Mouse (Mus musculus) CD4-positive, CD25-positive, alpha-beta regulatory T cell, adult 4 months (primary cell): Measurements from ENCODE around the gene E030030I06Rik. TPM values are rescaled to one million over a fixed set of nuclear protein-coding genes. Genes with fewer than 3 reads are reported as not detected.
"Not testable (repeated sequence)": the region's sequence is repeated elsewhere in the genome, so short reads cannot be mapped to it uniquely, and the experiment has no call there.

Experiments
- ATAC-seq: one replicate; pipeline ENCODE4 v1.8.0; 2017
- polyA plus RNA-seq, 2 experiments: library from polyadenylated mRNA; unstranded; fragments of 100-300 nt; shearing (Covaris generic); gene quantifications; one replicate each; pipeline ENCODE4 v1.2.1; 2017

E030030I06Rik gene
- 10 to 100 TPM; 21.4 to 30.9 TPM for polyA plus RNA-seq

DNA sequence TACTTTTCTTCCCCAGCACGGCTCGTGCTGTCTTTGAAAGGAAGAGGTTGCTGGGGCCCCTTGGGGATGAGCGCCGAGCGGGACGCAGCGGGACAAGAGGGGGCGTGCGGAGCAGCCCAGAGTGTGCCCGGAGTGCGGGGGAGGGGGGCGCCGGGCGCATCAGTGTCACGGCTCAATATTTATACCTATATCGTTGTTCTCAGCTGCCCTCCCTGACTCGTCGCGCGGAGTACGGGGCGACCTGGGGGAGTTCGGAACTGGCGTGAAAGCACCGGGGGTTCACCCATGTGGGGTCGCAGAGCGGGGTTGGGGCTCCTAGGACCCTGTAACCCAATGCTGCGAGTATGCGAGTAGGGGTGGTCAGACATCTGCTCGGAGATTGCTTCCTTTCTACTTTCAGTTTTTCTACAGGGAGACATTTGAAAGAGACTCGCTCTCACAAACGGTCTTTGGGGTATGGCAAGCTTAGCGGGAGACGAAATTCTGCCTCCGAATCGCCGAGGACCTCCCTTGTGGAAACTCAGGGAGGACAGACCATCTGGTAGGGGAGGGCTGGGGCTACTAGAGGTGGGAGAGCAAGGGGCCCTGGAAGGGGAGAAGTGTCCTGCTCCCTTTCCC lies at the start of gene E030030I06Rik:
E030030I06Rik (minus strand) TSS at position 198 of the 618 bp plus-strand sequence.
- peak; percentile 25 for ATAC-seq

DNA sequence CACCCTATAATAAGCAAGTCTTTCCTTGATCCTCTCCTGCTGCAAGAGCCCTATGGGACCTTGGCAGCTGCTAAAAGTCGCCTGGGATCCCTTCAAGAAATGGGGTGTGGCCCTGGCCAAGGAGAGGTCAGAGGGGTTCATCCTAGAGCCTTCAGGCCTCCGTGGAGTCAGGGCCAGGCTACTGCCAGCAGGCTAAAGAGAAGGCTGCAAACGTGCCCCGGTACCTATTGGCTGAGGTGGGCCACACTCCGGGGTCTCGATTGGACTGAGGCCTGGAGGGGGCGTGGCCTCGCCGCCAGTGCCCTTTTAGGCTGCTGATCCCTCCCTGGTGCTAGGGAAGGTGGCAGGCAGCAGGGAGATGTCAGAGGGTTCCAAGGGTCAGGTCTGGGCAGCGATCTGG lies 42.0 kb upstream of the E030030I06Rik start:
- not testable (repeated sequence) for ATAC-seq

DNA sequence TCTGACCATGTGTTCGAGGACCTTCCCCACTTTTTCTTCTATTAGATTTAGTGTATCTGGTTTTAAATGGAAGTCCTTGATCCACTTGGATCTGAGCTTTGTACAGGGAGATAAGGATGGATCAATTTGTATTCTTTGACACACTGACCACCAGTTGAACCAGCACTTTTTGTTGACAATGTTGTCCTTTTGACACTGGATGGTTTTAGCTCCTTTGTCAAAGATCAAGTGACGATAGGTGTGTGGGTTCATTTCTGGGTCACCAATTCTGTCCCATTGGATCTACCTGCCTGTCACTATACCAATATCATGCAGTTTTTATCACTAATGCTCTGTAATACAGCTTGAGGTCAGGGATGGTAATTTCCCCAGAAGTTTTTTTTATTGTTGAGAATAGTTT lies 27.4 kb upstream of the E030030I06Rik start:
- not testable (repeated sequence) for ATAC-seq

DNA sequence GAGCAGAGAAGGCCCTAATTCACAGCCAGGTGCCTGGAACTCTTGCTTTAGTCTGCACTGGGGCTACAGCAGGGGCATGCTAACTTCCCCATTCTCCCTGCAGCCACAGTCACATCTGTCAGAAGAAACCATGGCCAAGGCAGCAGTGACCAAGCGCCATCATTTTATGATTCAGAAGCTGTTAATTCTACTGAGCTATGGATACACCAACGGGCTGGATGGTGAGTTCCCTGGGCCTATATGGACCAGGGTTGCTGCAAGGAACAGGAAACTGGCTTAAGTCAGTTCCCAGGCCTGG lies 25.1 kb upstream of the E030030I06Rik start:
- not testable (repeated sequence) for ATAC-seq

DNA sequence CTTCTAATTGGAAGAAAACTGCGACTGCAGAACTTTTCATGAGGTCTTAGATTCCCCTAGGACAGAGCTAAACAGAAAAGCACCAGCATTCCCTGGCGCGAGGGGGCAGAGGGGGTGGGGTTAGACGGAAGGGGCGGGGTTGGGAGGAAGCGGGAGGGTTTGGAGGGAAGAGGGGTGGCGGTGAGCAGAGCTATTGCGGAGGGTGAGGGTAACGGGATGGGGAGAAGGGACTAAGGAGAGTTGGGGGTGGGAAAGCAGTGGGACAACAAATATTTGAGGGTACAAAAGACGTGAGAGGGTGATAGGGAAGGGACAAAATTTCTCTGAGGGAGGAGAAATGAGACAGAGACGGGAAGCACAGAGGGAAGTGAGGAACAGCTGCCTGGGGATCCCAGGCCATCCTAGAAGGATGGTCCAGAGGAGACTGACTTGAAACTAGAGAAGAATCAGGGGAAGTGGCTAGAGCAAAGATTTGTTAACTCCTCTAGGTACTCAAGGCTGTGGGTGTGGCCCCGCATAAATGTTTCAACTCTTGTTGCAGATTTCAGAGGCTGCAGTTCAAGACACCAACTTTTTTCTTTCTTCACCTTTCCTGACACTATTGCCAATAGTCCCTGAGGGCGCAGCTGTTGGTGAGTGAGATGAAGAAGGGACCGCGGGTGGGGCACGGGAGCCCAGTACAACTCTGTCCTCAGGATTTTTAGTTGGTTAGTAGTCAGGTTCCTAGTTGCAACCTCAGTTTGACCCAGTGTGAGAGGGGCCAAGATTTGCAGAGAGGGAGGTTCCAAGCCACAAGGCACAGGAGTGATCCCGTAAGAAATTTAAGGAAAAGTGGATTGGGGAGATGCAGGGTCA lies 24.5 kb upstream of the E030030I06Rik start:
- ATAC-seq = not testable (repeated sequence)

DNA sequence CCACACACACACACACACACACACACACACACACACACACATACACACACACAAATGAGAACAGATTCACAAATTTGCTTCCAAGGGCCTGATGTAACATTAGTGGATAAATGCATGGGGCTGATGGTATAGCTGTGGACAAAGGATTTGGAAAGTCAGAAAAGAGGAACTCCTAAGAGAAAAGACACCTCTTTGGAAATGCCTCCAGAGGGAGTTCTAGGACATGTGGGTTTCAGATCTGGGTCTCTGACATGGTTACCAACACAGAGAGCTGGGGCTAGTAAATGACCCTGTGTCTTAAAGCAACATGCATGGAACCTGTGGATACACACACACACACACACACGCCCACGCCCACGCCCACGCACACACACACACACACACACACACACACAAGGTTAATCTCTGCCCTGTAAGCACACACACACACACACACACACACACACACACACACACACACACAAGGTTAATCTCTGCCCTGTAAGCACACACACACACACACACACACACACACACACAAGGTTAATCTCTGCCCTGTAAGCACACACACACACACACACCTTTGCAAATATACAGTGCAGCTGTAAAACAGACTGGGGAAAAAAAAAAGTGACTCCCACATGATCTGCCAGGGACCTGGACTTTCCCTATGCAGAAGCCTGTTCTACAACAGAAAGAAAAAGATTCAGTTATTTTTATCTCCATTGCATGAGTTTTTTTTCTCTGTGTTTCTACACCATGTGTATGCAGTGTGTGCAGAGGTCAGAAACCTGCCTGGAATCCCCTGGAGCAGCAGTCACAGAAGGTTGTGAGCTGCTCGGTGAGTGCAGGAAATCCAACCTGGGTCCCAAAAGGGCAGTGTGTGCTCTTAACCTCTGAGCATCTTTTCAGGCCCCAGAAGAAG lies 23.6 kb upstream of the E030030I06Rik start:
- not testable (repeated sequence) for ATAC-seq

DNA sequence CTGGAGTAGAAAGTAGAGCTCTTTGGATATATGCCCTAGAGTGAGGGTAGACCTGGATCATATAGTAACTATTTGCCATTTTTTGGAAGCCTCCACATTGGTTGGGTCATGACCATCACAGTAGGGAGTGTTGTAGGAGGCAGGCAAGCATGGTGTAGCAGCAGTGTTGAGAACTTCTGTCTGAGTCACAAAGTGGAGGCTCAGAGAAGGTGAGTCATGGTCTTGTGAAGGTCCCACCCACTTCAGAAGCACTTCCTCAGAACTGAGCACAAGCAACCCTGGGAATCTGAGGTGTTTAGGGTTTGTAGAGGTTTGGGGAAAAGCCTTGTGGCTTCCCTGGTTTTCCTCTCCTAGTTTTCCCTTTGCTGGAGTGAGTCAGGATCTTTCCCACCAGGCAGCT lies 20.0 kb upstream of the E030030I06Rik start:
- ATAC-seq = not testable (repeated sequence)

DNA sequence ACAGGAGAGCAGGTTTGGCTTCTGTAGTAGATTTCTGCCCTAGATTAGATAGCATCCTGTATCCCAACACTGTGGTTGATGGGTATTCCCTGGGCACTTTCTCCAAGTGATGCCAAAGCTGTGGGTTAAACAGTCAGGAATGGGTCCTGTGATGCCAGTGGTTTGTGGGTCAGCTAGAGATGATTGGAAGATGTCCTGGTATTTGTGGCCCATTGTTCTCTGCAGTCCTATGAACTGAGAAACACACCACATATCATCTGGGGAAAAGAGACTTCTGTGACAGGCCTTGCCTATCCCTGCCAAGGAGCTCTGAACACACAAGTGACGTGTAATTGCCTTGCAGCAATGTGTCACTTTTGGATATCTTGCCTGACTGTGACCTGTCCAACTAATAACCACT lies 18.0 kb upstream of the E030030I06Rik start:
- ATAC-seq = not testable (repeated sequence)

DNA sequence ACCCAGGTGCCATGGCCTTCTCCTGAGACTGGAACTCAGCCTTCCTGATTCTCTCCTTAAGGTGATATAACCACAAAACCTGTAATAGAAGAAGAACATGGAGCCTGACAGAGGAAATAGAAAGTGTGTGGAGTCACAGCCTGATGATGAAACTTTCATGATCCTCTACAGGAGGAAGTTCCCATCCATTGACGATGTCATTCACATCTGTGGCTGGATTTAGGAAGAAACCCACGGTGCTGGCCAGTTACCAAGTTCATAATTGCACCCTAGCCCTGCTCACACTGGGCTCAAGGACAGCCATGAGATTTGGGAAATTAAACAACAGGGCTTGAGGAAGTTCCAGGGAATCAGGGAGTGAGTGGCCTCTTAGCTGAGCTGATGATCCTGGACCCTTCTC lies 17.0 kb upstream of the E030030I06Rik start:
- ATAC-seq = not testable (repeated sequence)

DNA sequence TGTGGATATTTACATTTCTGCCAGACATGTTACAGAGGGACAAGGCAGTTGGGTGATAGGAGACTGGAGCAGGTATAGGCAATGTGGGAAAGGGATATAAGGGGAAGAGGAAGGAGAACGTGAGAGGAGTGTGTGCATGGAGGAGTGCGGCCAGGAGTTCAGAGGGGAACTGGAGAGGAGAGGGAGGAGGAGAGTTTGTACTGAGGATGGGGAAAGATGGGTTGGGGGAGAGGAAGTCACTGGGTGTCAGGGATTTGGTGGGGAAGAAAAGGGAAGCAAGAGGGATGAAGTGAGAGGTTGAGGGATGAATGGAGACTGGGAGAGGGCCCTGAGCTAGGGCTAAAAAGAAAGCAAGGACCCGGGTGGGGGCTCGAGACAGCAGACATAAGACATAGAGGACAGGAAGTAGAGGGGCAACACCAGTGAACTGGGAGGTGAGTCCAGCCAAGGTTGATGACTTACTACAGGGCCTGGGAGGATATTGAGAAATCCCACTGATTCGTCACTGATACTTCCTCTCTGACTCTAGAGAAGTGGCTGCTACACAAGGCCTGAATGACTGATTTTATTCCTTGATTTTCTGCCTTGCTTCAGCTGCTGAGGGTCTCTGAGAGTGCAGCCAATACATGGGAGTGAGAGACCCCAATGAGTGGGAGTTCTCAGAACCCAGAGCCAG lies 16.4 kb upstream of the E030030I06Rik start:
- ATAC-seq = not testable (repeated sequence)

DNA sequence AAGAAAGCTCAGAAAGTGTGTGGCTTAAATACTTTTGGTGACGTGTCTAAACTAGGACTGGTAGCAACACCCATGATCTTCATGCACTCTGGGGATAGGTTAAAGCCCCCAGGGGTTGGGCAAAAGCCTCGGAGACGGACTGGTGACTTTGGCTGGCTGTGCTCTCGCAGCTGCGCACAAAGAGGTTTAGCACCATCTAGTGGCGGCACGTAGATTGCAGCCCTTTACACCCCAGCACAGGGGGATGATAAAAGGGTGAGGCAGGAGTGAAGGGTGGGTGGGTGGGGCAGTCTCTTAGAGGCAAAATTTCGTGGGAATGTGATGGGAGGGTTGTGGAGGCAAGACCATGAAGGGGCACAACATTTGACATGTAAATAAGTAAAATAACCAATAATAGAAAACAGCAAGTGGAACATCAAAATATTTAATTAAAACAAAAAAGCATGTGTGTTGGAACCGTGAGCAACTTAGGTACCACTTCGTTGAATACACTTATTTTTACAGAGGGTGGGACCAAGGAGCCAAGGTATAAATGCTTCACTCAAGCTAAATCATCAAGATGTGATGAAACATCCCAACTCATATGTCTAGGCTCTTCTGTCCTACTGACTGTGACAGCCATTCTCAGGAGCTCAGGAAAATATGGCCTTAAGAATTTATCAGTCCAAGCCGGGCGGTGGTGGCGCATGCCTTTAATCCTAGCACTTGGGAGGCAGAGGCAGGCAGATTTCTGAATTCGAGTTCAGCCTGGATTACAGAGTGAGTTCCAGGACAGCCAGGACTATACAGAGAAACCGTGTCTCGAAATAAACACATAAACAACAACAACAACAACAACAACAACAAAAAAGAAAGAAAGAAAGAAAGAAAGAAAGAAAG lies 14.9 kb upstream of the E030030I06Rik start:
- peak; percentile 66 for ATAC-seq

DNA sequence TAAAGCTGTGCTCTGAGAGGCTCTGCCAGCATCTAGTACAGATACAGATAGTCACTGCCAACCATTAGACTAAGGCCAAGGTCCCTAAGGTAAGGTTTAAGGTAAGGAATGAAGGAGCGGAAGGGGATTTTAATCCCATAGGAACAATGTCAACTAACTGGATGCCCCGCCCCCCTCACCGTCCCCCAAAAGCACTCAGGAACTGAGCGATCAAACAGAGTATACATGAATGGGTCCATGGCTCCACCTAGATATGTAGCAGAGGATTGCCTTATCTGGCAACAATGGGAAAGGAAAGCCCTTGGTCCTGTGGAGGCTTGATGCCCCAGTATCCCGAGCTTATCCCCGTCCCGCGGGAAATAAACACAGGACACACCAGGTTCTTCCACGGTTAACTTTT lies 14.2 kb upstream of the E030030I06Rik start:
- ATAC-seq = not testable (repeated sequence)

DNA sequence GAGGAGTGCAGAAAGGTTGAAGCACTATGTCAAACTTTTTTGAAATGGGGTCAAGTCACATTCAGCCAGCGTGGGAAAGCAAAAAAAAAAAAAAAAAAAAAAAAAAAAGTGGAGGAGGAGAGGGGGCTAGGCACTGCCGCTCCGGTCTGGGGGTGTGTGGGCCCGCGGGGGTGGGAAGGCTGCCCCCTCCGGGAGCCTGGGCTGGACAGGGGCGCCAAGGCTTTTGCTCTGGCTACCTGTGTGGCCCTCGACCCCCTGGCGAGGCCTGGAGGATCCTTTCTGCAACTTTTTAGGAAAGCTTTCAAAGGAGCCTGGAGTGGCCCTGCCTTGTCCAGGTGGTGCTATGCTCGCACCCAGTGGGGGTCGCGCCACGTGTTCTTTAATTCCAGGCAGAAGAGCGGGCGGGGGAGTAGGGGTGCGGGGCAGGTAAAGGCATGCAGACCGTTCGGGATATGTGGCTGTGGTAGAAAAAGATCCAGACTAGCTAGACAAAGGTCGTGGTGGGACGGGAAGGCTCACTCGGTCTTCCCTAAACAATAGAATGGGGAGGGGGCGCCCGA lies 10.6 kb upstream of the E030030I06Rik start:
- ATAC-seq = no peak

DNA sequence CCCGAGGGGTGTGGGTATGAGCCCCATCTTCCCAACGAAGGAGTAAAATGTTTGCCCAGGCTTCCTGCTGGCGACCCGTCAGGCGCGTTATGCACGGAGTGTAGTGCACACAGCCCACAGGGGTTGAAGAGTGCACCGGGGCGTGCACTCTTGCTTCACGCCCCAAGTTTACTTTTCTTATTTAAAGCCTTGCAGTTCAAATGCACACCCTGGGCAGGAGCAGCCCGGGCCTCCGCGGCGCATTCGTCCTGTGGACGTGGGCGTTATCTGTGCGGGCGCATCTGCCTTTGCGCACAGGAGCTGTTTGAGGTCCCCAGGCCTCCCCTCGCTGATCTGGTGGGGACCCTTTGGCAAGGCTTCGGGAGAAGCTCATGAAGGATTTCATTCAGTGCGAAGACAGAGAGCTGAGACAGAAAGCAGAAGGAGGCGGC lies 10.1 kb upstream of the E030030I06Rik start:
- no peak for ATAC-seq

DNA sequence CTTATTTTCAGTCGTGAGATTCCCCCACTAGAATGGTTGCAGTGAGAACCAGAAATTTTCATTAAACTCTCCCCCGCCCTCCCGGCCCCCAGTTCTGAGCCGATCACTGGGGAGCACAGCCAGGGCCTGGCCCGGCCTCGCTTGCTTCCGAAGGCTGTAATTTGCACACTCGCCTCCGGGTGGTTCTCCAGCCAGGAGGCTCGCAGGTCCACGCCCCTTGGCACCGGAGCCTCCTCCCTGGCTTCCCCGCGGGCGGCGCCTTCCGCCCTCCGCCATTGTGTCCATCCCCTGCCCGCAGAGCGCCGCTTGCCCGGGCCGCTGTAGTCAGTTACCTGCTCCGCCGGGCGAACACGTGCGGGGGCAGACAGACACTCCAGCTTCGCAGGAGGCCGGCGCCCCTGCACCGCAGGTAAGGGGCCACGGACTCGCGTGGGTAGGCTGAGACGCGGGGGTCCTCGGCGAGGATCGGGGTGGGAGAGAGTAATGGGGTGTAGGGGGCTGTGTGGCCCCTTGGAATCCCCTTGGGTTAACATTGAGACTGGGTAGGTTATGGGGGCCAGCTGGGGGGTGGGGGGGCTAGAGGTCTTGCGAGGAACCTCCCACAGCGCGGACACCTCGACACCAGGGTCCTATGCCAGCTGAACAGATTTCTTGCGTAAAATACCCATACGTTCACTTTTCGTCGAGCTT lies 9.4 kb upstream of the E030030I06Rik start, which contains the start of the genes Raet1e and H60b:
Raet1e (plus strand) TSS at position 260 of the 690 bp plus-strand sequence.
H60b (plus strand) TSS at position 277 of the 690 bp plus-strand sequence.
- ATAC-seq = peak; percentile 40

DNA sequence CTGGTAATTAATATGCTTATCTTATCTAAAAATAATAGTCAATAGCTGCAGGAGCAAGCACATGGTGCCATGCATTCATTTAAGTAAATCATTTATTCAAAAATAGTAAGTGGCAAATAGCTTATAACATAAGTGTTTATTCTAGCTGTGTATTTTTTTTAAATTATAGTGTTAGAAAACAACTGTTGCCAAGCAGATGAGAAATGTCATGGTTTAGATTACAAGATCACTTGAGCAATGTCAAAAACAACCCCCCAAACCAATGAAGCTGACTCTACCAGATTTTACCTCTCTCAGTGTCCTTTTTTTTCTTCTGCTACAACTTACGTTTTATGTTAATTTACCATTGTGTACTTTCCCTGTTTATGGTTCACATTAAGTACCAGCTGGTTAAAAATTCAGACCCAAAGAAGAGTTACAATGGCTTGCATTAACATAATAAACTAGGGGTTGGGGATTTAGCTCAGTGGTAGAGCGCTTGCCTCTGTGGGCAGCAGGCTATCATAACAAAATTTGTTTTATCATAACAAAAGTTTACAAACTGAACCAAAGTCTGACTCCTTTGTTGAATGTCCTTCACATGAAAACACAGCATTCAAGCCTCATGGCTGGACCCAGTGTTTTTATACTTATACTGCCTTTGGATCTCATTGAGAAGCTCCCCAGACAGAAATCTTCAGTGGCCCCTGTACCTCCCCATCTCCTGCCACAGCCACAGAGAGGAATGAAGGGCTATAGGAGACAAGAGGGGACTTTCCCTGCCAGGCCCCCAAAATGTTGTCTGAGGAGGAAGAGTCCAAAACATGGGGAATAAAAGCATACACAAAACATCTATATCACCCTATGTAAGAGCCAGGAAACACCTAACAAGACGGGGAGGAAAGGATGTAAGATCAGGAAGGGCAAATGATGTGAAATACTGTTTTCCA lies 6.1 kb upstream of the E030030I06Rik start:
- ATAC-seq = no peak

DNA sequence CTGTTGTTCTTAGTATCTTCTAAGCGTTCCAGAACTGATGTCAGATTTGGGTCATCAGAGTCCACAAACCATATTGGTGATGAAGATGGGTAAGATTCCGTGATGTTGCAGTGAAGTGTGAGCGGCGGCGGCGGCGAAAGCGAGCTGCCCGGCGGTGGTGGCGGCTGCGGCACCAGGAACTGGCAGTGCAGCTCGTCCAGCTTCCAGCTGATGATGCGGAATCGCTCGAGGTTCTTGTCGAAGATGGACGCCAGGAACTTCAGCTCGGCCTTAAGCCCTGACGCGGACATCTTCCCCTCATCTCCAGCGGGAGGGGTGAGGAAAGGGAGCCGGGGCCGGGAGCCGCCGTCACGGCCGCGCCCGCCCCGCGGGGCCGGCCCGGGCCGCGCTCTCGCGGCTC lies 5.1 kb upstream of the E030030I06Rik start:
- ATAC-seq = peak; percentile 12

DNA sequence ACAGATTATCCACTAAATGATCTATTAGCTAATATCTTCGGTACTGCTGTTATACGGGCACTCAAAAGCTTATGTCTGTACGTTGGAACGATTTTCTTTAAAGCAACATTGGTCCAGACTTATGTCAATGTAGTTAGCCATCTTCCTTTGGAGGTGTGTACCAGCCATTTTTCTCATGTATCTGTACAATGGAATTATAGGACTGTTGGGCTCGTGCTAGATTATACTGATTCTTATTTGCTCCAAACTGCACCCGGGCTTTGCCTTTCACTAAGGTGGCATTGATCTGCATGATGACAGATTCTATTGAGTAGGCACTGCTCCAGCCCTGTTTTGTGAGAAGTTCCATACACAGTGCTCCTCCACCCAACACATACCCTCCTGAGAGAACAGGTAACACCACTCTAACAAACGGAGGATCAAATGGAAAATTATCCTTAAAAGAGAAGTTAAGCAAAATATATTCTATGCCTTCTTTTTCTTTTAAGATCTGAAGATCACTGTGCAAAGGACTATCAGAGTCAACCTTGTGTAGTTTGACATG lies 4.1 kb upstream of the E030030I06Rik start:
- not testable (repeated sequence) for ATAC-seq
